Mouse (Mus musculus): ENCODE measurements around the gene Vax1. TPM values are rescaled to one million over a fixed set of nuclear protein-coding genes. Genes with fewer than 3 reads are reported as not detected.

Gene Vax1
- polyA plus RNA-seq, 1 experiment from 2014 or later = 0.90 TPM

- Histone ChIP-seq H3K9me3 (replicated peaks) (no peaks in the 10 kb centered on the region), H3K4me1 (peaks cover 45% of the 10 kb centered on the region), H3K27me3 (peaks cover 42% of the 10 kb centered on the region), H3K36me3 (ENCODE audit: poor library complexity, severe bottlenecking) (no peaks in the 10 kb centered on the region), H3K27ac (0 out of 2 replicates have a peak overlapping the region, but pooled peaks have one; percentile 31), H3K9ac (no peak overlapping the region), H3K4me3 (no peak overlapping the region), H3K4me2 (peak overlapping the region; percentile 2; the same call in 1 of the 2 replicates)
- ATAC-seq = no peak
- WGBS = 3% methylated on average over 2 of the region's 2 CpGs
These were observed 34.9 kb downstream of the Vax1 start for GRCm38 (mm10) chr19:59134916-59135315.

- H3K27ac ChIP-seq = peak overlapping the region; percentile 59
- ATAC-seq = peak; percentile 62
- H3K4me2 ChIP-seq = peak overlapping the region; percentile 33
- H3K36me3 ChIP-seq (ENCODE audit: poor library complexity, severe bottlenecking) = no peaks in the 10 kb centered on the region
- peaks cover 61% of the 10 kb centered on the region for H3K4me1 ChIP-seq
- peaks cover 33% of the 10 kb centered on the region for H3K27me3 ChIP-seq
- H3K9me3 ChIP-seq (replicated peaks) = no peaks in the 10 kb centered on the region
- H3K4me3 ChIP-seq = no peak overlapping the region
- H3K9ac ChIP-seq = 0 out of 2 replicates have a peak overlapping the region, but pooled peaks have one; percentile 22
- 4% methylated on average over 11 of the region's 11 CpGs for WGBS
These were observed 36.7 kb downstream of the Vax1 start for GRCm38 (mm10) chr19:59133202-59133601.

- WGBS = 18% methylated on average over 2 of the region's 2 CpGs
- Histone ChIP-seq H3K36me3 (ENCODE audit: poor library complexity, severe bottlenecking) (no peaks in the 10 kb centered on the region), H3K27me3 (peaks cover 24% of the 10 kb centered on the region), H3K4me2 (no peak overlapping the region), H3K9ac (no peak overlapping the region), H3K27ac (peak overlapping the region; percentile 31; the same call in 1 of the 2 replicates), H3K9me3 (replicated peaks) (no peaks in the 10 kb centered on the region), H3K4me1 (peaks cover 45% of the 10 kb centered on the region), H3K4me3 (no peak overlapping the region)
- no peak; the same call in 1 of the 2 replicates for ATAC-seq
These were observed 40.2 kb downstream of the Vax1 start for GRCm38 (mm10) chr19:59129671-59130070.

GRCm38 (mm10) chr19:59128531-59129204, 41.2 kb downstream of the Vax1 start:
- Histone ChIP-seq H3K9me3 (replicated peaks) (no peaks in the 10 kb centered on the region), H3K4me1 (peaks cover 35% of the 10 kb centered on the region), H3K36me3 (ENCODE audit: poor library complexity, severe bottlenecking) (no peaks in the 10 kb centered on the region), H3K4me2 (no peak overlapping the region), H3K4me3 (no peak overlapping the region), H3K9ac (no peak overlapping the region), H3K27ac (peak overlapping the region; percentile 49), H3K27me3 (peaks cover 24% of the 10 kb centered on the region)
- WGBS = 58% methylated on average over 8 of the region's 8 CpGs
- ATAC-seq = no peak

- 94% methylated on average over 3 of the region's 3 CpGs for WGBS
- Histone ChIP-seq H3K4me3 (no peak overlapping the region), H3K9ac (no peak overlapping the region), H3K9me3 (replicated peaks) (no peaks in the 10 kb centered on the region), H3K36me3 (ENCODE audit: poor library complexity, severe bottlenecking) (no peaks in the 10 kb centered on the region), H3K27ac (no peak overlapping the region), H3K4me2 (no peak overlapping the region), H3K27me3 (peaks cover 24% of the 10 kb centered on the region), H3K4me1 (peaks cover 24% of the 10 kb centered on the region)
- no peak for ATAC-seq
These were observed 42.4 kb downstream of the Vax1 start for GRCm38 (mm10) chr19:59127424-59127823.

Other genes starting within 250 kb of the Vax1 start
- 1.5 and 1.7 TPM in 2 replicates for gene Eno4, start 226.6 kb downstream of the Vax1 start, polyA plus RNA-seq (2015; fragmentation: Nextera tagmentation; extraction: Ambion mirVana)
- gene Hspa12a, start 226.4 kb downstream of the Vax1 start, polyA plus RNA-seq (2015; fragmentation: Nextera tagmentation; extraction: Ambion mirVana) = 18.7 and 19.0 TPM in 2 replicates
- 24.0 and 25.3 TPM in 2 replicates for gene Shtn1, start 94.0 kb downstream of the Vax1 start, polyA plus RNA-seq (2015; fragmentation: Nextera tagmentation; extraction: Ambion mirVana)
- not detected in 2 replicates for gene Kcnk18, start 49.2 kb upstream of the Vax1 start, polyA plus RNA-seq (2015; fragmentation: Nextera tagmentation; extraction: Ambion mirVana)
- gene Slc18a2, start 90.8 kb upstream of the Vax1 start, polyA plus RNA-seq (2015; fragmentation: Nextera tagmentation; extraction: Ambion mirVana) = 26.1 and 28.6 TPM in 2 replicates
- gene Rps12-ps3, start 152.2 kb upstream of the Vax1 start, polyA plus RNA-seq (2015; fragmentation: Nextera tagmentation; extraction: Ambion mirVana) = 5.0 and 7.9 TPM in 2 replicates
- gene Pdzd8, start 175.7 kb upstream of the Vax1 start, polyA plus RNA-seq (2015; fragmentation: Nextera tagmentation; extraction: Ambion mirVana) = 8.4 and 9.4 TPM in 2 replicates

Measured in forebrain, embryonic 13.5 days (tissue).